Mouse (Mus musculus): ENCODE results near the gene Ptgs1. TPM values are rescaled to one million over a fixed set of nuclear protein-coding genes. Genes with fewer than 3 reads are reported as not detected.

Ptgs1 gene
- polyA plus RNA-seq, 1 experiment from 2014 or later: 3.7 TPM

DNA sequence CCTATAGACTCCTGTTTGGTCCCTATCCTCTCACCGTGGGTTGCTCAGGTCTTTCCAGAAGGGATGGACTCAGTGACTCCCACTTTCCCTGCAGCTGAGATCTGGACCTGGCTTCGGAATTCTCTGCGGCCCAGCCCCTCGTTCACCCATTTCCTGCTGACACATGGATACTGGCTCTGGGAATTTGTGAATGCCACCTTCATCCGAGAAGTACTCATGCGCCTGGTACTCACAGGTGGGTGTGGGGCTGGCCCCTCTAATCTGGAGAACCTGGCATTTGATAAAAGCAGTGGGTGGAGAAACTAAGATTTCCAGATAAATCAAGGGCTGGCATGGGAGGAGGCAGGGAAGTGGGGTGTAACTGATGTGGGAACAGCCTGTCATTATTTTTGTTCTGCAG is 7.3 kb downstream of the Ptgs1 start:
- Histone ChIP-seq H3K4me1 (peaks cover 3% of the 10 kb centered on the region; the same call in 1 of the 2 replicates), H3K4me3 (replicated peaks) (no peak overlapping the region), H3K36me3 (replicated peaks) (no peaks in the 10 kb centered on the region), H3K9me3 (no peaks in the 10 kb centered on the region), H3K4me2 (no peak overlapping the region), H3K27me3 (no peaks in the 10 kb centered on the region), H3K27ac (no peak overlapping the region), H3K9ac (no peak overlapping the region)
- 93% methylated on average over 6 of the region's 6 CpGs for WGBS
- ATAC-seq (ENCODE audit: low FRiP score): no peak

DNA sequence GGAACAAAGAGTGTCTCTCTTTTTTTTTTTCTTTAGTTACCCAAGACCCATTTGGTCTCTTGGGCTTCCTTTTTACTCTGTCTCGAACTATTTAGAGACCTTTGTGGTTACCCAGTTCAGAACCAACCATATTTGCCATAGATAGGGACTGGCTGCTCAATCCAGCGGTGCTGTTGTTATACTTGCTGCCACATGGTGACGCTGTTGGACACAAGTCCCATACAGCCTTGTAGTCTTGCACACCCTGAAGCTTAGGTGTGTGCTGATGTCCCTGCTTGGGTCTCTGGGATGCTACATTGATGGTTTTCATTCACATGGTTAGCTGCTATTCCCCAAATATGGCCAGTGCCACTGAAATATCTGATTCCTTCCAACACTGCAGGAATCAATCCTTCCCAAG is 8.2 kb downstream of the Ptgs1 start:
- Histone ChIP-seq H3K27me3 (no peaks in the 10 kb centered on the region), H3K36me3 (replicated peaks) (no peaks in the 10 kb centered on the region), H3K4me3 (replicated peaks) (no peak overlapping the region), H3K27ac (no peak overlapping the region), H3K4me1 (peaks cover 3% of the 10 kb centered on the region; the same call in 1 of the 2 replicates), H3K9ac (no peak overlapping the region), H3K9me3 (no peaks in the 10 kb centered on the region), H3K4me2 (no peak overlapping the region)
- ATAC-seq (ENCODE audit: low FRiP score): no peak
- WGBS: 71% methylated on average over 3 of the region's 3 CpGs

DNA sequence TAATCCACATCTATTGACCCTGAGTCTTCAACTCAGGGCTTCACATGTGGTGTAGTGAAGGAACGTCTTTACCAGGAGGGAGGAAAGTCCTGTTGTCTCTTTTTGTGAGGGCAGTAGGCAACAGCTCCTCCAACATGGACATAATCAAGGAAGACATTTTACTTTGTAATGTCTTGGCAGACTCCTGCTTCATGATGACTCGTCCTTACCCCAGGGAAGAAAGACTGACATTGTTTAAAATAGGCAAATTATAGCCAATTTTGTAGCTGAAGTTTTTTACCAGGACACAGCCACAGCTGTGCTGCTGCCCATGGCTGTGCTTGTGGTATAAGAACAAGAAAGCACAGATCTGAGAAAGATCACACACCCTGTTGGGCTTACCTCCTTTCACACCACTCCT is 8.7 kb downstream of the Ptgs1 start:
- no peaks in the 10 kb centered on the region for H3K27me3 ChIP-seq
- H3K9me3 ChIP-seq: no peaks in the 10 kb centered on the region
- no peak overlapping the region for H3K4me3 ChIP-seq (replicated peaks)
- no peak overlapping the region for H3K27ac ChIP-seq
- peaks cover 3% of the 10 kb centered on the region; the same call in 1 of the 2 replicates for H3K4me1 ChIP-seq
- H3K4me2 ChIP-seq: no peak overlapping the region
- H3K9ac ChIP-seq: no peak overlapping the region
- ATAC-seq (ENCODE audit: low FRiP score): no peak
- no peaks in the 10 kb centered on the region for H3K36me3 ChIP-seq (replicated peaks)
- 88% methylated on average over 2 of the region's 2 CpGs for WGBS

DNA sequence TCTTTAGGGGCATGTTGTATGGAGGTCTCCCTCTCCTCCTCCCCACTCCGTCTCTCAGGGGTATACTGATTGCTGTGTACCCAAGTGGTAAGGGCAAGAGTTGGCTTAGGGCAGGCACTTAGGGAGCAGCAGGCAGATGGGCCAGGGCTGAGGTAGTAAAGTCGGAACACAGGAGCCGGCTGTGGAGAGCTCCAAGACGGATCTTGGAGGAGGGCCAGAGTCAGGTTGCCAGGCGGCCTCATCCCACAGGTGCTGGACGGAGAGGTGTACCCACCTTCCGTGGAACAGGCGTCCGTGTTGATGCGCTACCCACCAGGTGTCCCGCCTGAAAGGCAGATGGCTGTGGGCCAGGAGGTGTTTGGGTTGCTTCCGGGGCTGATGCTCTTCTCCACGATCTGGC is 12.3 kb downstream of the Ptgs1 start:
- Histone ChIP-seq H3K4me1 (no peaks in the 10 kb centered on the region), H3K27me3 (no peaks in the 10 kb centered on the region), H3K9me3 (no peaks in the 10 kb centered on the region), H3K9ac (no peak overlapping the region), H3K4me2 (no peak overlapping the region), H3K36me3 (replicated peaks) (no peaks in the 10 kb centered on the region), H3K27ac (no peak overlapping the region), H3K4me3 (replicated peaks) (no peak overlapping the region)
- no peak for ATAC-seq (ENCODE audit: low FRiP score)
- WGBS: 87% methylated on average over 13 of the region's 13 CpGs

DNA sequence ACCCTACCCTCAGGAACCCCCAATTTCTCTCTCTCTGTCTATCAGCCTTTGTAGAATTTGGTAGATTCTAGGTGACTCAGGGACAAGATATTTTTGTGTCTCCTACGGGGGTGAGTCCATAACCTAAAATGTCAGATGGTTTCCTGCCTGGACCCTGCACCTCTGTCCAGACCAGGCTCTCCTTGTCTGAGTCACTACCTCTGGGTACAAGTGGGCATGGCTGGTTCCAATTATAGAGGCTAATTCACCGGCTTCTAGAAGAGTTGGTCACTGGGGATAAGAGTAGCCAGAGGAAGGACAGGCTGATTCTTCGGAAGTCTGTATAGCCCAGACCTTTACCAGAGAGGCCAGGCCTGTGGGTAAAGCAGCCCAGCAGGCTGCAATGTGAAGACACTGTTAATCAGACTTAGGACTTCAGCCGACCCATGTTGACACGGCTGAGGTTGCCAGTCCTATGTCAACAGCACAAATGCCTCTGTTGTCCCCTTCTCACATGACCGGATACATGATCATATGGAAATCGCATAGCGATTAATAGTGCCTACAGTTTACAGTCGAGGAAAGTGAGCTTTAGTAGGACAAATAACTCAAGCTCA is 13.2 kb downstream of the Ptgs1 start:
- no peak overlapping the region for H3K4me3 ChIP-seq (replicated peaks)
- H3K27me3 ChIP-seq: no peaks in the 10 kb centered on the region
- no peaks in the 10 kb centered on the region for H3K36me3 ChIP-seq (replicated peaks)
- no peak for ATAC-seq (ENCODE audit: low FRiP score)
- 87% methylated on average over 9 of the region's 9 CpGs for WGBS
- H3K27ac ChIP-seq: no peak overlapping the region
- no peak overlapping the region for H3K9ac ChIP-seq
- H3K4me1 ChIP-seq: no peaks in the 10 kb centered on the region
- H3K9me3 ChIP-seq: no peaks in the 10 kb centered on the region
- no peak overlapping the region for H3K4me2 ChIP-seq

DNA sequence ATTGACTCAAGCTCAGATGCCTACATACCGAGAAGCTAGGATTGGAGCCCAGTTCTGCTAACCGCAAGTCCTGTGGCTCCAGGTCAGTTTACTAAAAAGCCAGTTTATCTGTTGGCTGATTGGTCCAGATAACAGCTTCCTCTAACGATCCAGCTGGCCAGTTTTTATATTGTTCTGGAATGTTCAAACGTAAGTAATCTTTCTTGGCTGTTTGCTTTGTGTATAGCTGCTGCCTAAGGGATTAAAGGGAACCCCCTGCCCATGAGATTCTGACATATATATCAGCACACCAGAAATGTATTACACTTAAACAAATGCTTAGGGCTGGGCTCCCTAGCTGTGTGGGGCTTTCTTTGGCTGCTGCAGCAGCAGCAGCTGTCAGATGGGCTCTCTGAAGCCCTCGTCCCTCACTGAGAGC is 13.7 kb downstream of the Ptgs1 start:
- H3K4me1 ChIP-seq: no peaks in the 10 kb centered on the region
- no peak overlapping the region for H3K4me2 ChIP-seq
- H3K9me3 ChIP-seq: no peaks in the 10 kb centered on the region
- no peaks in the 10 kb centered on the region for H3K36me3 ChIP-seq (replicated peaks)
- 47% methylated on average over 5 of the region's 5 CpGs for WGBS
- H3K27ac ChIP-seq: no peak overlapping the region
- no peak for ATAC-seq (ENCODE audit: low FRiP score)
- H3K9ac ChIP-seq: no peak overlapping the region
- H3K27me3 ChIP-seq: no peaks in the 10 kb centered on the region
- H3K4me3 ChIP-seq (replicated peaks): no peak overlapping the region

DNA sequence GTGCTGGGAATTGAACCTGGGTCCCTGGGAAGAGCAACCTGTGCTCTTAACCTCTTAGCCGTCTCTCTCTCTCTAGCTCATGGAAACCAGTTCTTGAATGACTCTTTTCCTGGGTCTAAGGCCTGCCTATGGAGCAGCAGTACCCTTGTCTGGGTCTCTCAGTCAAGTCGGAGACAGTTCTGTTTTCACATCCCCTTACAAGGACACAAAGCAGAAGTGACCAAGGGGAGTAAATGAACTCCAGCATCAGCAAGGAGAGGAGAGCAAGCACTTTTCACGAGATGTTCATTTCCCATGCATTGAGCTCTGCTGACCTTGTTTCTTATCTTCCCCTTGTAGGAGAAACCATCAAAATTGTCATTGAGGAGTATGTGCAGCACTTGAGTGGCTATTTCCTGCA is 14.5 kb downstream of the Ptgs1 start:
- WGBS: 90% methylated on average over 3 of the region's 3 CpGs
- no peak for ATAC-seq (ENCODE audit: low FRiP score)
- no peaks in the 10 kb centered on the region for H3K27me3 ChIP-seq
- H3K27ac ChIP-seq: no peak overlapping the region
- no peaks in the 10 kb centered on the region for H3K9me3 ChIP-seq
- no peak overlapping the region for H3K4me3 ChIP-seq (replicated peaks)
- no peak overlapping the region for H3K9ac ChIP-seq
- H3K4me2 ChIP-seq: no peak overlapping the region
- no peaks in the 10 kb centered on the region for H3K4me1 ChIP-seq
- H3K36me3 ChIP-seq (replicated peaks): no peaks in the 10 kb centered on the region

DNA sequence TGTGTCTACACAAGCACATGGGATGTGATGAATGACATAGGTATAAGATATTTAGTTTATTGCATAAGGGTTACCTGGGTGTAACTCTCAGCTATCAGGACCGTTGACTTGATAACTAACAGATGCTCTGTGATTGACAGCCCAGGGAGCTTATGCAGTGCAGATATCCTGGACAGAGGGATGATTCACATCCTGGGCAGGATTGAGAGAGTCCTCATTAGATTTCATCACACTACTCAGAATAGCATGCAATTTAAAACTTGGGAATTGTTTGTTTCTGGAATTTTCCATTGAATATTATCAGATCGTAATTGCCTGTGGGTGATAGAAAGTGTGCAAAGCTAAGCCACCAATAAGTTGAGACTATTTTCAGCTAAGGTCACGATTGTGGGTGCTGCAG is 17.7 kb downstream of the Ptgs1 start:
- WGBS: 80% methylated on average over 3 of the region's 3 CpGs
- no peak overlapping the region for H3K4me2 ChIP-seq
- ATAC-seq (ENCODE audit: low FRiP score): no peak

DNA sequence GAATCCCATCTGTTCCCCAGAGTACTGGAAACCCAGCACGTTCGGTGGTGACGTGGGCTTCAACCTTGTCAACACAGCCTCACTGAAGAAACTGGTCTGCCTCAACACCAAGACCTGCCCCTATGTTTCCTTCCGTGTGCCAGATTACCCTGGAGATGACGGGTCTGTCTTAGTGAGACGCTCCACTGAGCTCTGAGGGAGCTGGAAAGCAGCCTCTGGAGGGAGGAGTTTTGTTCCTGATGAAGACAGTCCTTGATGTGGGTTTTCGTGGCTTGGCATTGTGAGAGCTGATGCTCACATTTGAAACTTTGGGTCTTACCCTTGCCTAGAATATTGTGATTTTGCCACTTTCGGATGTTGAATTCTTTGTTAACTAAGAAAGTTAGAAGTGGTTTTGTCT is 20.9 kb downstream of the Ptgs1 start:
- no peak overlapping the region for H3K4me3 ChIP-seq (replicated peaks)
- no peak overlapping the region for H3K27ac ChIP-seq
- H3K9me3 ChIP-seq: no peaks in the 10 kb centered on the region
- H3K27me3 ChIP-seq: no peaks in the 10 kb centered on the region
- no peaks in the 10 kb centered on the region for H3K36me3 ChIP-seq (replicated peaks)
- no peak overlapping the region for H3K9ac ChIP-seq
- WGBS: 87% methylated on average over 8 of the region's 8 CpGs
- H3K4me1 ChIP-seq: no peaks in the 10 kb centered on the region
- ATAC-seq (ENCODE audit: low FRiP score): no peak
- no peak overlapping the region for H3K4me2 ChIP-seq

More for the DNA sequence above, 17.7 kb downstream of the Ptgs1 start:
- H3K4me1 ChIP-seq: no peaks in the 10 kb centered on the region
- H3K27ac ChIP-seq: no peak overlapping the region
- no peaks in the 10 kb centered on the region for H3K27me3 ChIP-seq
- H3K9ac ChIP-seq: no peak overlapping the region
- no peak overlapping the region for H3K4me3 ChIP-seq (replicated peaks)
- no peaks in the 10 kb centered on the region for H3K36me3 ChIP-seq (replicated peaks)
- H3K9me3 ChIP-seq: no peaks in the 10 kb centered on the region

DNA sequence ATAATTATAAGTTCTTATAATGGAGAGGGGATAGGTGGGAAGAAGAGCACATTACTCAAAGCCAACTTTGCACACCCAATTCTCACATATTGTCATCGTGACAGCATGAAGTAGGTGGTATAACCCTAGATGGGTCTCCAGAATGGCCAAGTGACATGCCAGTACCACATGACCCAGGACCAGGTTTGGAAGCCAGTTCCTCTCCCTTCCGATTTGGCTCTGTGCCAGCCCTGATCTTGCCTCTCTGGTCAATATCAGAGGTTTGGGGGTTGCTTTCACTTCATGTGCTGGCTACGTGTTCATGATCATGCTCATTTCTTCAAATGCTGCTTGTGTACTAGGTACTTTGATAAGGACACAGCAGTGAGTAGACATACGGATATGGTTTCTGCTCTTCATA is 22.3 kb downstream of the Ptgs1 start:
- WGBS: 90% methylated on average over 4 of the region's 4 CpGs
- Histone ChIP-seq H3K4me2 (no peak overlapping the region), H3K4me1 (no peaks in the 10 kb centered on the region), H3K4me3 (replicated peaks) (no peak overlapping the region), H3K36me3 (replicated peaks) (no peaks in the 10 kb centered on the region), H3K9ac (no peak overlapping the region), H3K27me3 (no peaks in the 10 kb centered on the region), H3K9me3 (no peaks in the 10 kb centered on the region), H3K27ac (no peak overlapping the region)
- ATAC-seq (ENCODE audit: low FRiP score): no peak

DNA sequence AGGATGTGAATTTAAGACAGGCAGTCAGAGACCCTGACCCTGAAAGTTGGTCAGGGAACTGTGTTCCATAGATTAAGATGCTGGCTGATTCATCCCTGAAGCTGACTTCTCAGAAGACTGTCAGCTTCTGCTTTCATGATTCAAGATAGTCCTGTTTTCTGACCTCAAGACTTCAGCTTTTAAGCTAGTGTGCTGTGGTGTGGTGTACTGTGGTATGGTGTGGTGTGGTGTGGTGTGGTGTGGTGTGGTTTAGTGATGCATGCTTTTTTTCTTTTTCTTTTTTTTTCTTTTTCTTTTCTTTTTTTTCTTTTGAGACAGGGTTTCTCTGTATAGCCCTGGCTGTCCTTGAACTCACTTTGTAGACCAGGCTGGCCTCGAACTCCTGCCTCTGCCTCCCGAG is 24.2 kb downstream of the Ptgs1 start:
- no peaks in the 10 kb centered on the region for H3K27me3 ChIP-seq
- 82% methylated on average over 2 of the region's 2 CpGs for WGBS
- no peaks in the 10 kb centered on the region for H3K9me3 ChIP-seq
- ATAC-seq (ENCODE audit: low FRiP score): no peak
- H3K27ac ChIP-seq: no peak overlapping the region
- no peak overlapping the region for H3K4me2 ChIP-seq
- no peaks in the 10 kb centered on the region for H3K36me3 ChIP-seq (replicated peaks)
- H3K9ac ChIP-seq: no peak overlapping the region
- H3K4me1 ChIP-seq: no peaks in the 10 kb centered on the region
- no peak overlapping the region for H3K4me3 ChIP-seq (replicated peaks)

DNA sequence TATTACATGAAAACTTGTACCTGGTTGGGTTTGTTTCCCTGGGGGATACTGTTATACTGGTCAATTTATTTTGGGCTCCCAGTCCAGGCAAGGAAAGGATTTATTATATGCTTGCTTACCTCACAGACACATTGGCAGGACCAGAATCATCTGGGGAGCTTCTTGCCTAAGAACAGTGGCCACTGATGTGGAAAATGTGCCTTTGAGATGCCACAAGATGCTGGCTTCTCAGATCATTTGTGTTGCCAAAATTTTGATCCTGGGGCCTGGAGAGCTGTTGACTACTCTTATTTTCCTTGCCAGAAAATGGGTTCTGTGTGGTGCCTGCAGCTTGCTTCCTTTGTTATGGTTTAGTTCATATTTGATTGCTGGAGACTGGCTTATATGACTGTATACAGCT is 26.7 kb downstream of the Ptgs1 start:
- no peaks in the 10 kb centered on the region for H3K4me1 ChIP-seq
- H3K9me3 ChIP-seq: no peaks in the 10 kb centered on the region
- H3K9ac ChIP-seq: no peak overlapping the region
- no peaks in the 10 kb centered on the region for H3K27me3 ChIP-seq
- no peaks in the 10 kb centered on the region for H3K36me3 ChIP-seq (replicated peaks)
- no peak for ATAC-seq (ENCODE audit: low FRiP score)
- H3K4me3 ChIP-seq (replicated peaks): no peak overlapping the region
- H3K27ac ChIP-seq: no peak overlapping the region
- H3K4me2 ChIP-seq: no peak overlapping the region

DNA sequence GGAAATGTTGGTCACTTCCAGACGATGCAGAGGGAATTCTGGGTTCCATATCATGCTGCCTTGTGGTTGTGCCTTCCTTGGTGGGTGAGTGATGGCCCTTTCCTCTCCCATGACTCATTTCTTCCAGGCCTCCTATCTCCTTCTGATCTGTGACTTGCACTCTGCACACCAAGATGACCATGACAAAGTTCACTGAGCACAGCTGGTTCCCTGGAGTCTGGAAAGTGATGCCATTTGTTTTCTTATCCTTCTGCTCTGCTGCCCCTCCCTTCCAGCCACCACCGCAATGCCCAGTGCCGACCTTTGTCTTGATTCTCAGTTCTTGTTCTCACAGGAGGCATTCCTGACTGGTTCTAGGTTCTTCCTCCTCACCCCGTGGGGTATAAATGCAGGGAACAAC is 29.2 kb downstream of the Ptgs1 start:
- no peaks in the 10 kb centered on the region for H3K4me1 ChIP-seq
- no peak overlapping the region for H3K27ac ChIP-seq
- no peak overlapping the region for H3K4me2 ChIP-seq
- WGBS: 72% methylated on average over 4 of the region's 4 CpGs
- H3K27me3 ChIP-seq: no peaks in the 10 kb centered on the region
- no peak overlapping the region for H3K4me3 ChIP-seq (replicated peaks)
- H3K9ac ChIP-seq: no peak overlapping the region
- no peaks in the 10 kb centered on the region for H3K9me3 ChIP-seq
- no peak for ATAC-seq (ENCODE audit: low FRiP score)
- H3K36me3 ChIP-seq (replicated peaks): no peaks in the 10 kb centered on the region
